Mouse (Mus musculus) gastrocnemius, postnatal 14 days (tissue): Measurements from ENCODE around the gene Mecom. TPM values are rescaled to one million over a fixed set of nuclear protein-coding genes. Genes with fewer than 3 reads are reported as not detected.

Experiments used
- DNase-seq: peaks from one replicate; pipeline ENCODE4 v3.0.0; 2021; ENCODE audit warnings: mixed read lengths
- intact Hi-C: fragments of 180-260 bp; cut with DNase I; formaldehyde crosslinking; loops from one replicate; pipeline ENCODE4 v1.15.1; 2025; ENCODE audit warnings: low total_unique reads
- total RNA-seq, 2 experiments: library from RNA; stranded (reverse); gene quantifications; 2 replicates each; pipeline ENCODE4 v1.2.3; 2021

Gene Mecom
- total RNA-seq, 2 experiments from 2014 or later: 9.8 to 12.2 TPM

GRCm38 (mm10) chr3:30093005-30093404, 454.8 kb downstream of the Mecom start:
- DNase-seq: no peak
- intact Hi-C loops: no loop called here

DNA sequence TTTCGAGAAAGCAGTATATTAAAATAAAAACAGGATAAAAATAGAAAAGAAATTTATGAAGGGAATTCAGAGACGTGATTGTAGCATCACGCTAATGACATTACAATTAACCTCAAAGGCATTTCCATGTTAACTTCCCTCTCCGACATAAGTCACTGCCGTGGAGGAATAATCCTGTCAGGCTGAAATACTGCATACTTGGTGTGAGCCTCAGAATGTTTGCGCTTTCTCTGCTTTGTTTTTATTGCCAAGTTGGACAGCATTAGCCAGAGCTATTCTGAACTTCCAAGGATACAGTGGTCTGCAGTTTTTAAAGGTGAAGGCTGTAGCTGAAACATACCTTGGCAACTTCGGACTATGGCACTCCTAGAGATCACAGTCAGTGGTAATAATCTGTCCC, 455.3 kb downstream of the Mecom start:
- DNase-seq: no peak
- intact Hi-C loops: no loop called here

GRCm38 (mm10) chr3:30091860-30092259, 455.9 kb downstream of the Mecom start:
- intact Hi-C loops: no loop called here
- no peak for DNase-seq

- intact Hi-C loops: no loop called here
- DNase-seq: no peak
These were observed 456.4 kb downstream of the Mecom start for GRCm38 (mm10) chr3:30091401-30091800.

- DNase-seq: no peak
These were observed 461.7 kb downstream of the Mecom start for GRCm38 (mm10) chr3:30086139-30086538.

GRCm38 (mm10) chr3:30083842-30084241, 464.0 kb downstream of the Mecom start:
- no peak for DNase-seq
- intact Hi-C loops: no loop called here

More at GRCm38 (mm10) chr3:30086139-30086538, 461.7 kb downstream of the Mecom start:
- intact Hi-C loops: no loop called here

DNA sequence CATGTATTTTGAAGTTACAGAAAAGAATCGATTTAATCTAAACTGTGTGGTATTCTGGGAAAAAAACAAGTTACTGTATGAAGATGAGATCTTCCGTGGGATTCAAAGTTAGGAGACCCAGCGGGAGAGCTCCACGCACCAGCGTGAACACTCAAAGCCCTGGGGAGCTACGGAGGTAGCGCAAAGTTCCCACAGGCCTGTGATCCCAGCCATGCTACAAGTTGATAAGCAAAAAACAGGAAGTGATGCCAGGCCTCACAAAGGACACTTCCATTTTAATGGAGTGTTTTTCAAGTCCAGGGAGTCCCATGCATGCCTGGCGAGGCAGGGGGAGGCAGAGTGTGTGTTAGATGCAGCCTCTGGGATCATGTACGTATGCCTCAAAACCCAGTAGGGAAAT, 464.5 kb downstream of the Mecom start:
- intact Hi-C loops: no loop called here
- DNase-seq: no peak

GRCm38 (mm10) chr3:30080827-30081226, 467.0 kb downstream of the Mecom start:
- no peak for DNase-seq
- intact Hi-C loops: no loop called here

- intact Hi-C loops: no loop called here
- DNase-seq: no peak
These were observed 471.3 kb downstream of the Mecom start for GRCm38 (mm10) chr3:30076522-30076921.

DNA sequence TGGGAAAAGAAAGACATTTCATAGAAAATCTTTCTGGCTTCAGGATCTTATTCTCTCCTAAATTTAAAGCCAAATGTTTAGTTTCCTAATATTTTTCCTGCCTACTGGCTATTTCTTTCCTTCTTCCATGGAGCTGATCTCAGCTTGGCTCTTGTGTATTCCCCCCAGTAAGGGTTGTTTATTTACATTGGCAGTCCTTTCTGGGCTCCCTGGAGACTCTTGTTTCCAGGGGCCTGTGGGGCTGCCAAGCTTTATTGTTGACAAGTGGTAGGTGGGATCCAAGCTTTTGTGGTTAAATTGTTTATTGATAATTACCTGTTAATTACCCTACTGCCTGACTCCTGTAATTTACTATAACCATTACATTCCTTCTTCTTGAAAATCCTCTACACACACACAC, 476.5 kb downstream of the Mecom start:
- no peak for DNase-seq
- intact Hi-C loops: no loop called here

DNA sequence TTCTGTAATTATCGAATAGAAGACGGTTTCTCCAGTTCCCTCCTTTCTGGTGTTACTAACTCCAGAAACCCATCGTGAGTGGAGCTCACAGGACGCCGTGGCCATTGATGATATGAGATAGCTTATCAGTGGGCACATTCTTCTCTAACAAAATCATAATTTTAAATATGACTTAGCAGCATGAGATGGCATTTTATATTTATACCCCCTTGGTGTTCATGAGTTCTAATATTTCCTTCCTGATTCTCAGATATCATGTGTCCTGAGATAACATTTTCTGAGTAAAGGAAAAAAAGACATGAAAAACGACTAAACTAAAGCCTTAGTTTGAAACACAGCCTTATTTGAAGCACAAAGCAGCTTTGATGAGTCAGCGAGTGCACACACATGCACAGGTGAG, 481.3 kb downstream of the Mecom start:
- intact Hi-C loops: no loop called here

GRCm38 (mm10) chr3:30060058-30060457, 487.8 kb downstream of the Mecom start:
- no peak for DNase-seq
- intact Hi-C loops: no loop called here

More for the DNA sequence above, 481.3 kb downstream of the Mecom start:
- no peak for DNase-seq

GRCm38 (mm10) chr3:30059615-30060014, 488.2 kb downstream of the Mecom start:
- intact Hi-C loops: no loop called here
- DNase-seq: no peak

DNA sequence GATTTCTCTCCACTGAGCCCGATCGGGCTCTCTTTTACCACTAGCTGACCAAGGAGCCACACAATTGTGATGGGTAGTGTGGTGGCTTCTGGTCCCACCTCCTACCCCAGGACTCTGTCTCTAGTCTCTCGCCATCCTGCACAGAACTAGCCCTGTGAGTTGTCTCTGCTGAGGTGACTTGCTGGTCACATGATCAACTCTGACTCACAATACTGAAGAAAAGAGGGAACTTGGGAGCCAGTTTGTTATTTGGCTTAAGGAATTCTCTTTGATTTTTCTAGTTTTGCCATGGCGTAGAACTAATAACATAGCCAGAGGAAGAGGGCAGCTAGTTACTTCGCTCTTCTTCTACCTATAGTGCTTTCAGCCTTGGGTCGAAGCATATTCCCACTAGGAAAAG, 496.5 kb downstream of the Mecom start:
- DNase-seq: no peak
- intact Hi-C loops: no loop called here

DNA sequence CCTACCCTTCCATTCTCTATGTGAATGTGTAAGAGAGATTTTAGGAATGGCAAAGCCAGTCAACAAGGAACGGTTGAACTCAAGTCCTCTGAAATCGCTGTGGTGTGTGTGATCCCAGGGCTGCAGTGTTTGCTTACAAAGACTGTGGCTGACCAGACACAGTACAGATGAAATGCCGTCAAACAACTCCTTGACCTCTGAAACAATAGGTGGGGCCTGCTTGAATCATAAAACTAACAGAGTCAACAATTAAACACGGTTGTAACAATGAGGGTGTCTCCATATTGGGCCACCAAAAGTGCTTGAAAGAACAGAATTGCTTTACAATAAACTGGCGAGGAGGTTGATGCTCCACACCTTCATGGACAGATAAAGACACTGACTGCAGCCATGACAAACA, 497.0 kb downstream of the Mecom start:
- intact Hi-C loops: no loop called here
- no peak for DNase-seq

DNA sequence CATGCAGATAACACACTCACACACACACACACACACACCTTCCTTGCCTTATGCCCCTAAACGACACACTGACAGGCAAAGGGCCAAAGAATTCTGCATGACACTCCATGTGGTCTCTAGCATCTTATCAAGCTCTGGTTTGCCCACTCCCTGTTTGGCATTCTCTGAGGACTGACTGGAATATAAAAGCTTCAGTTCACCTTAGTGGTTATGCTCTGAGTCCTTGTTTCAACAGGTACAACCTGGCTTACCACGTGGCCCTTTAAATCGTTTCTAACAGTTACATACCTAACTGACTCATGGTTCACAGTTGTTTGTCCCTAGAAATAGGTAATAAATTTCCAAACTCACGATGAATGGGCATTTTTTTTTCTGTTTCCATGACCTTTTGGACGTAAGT, 499.0 kb downstream of the Mecom start:
- intact Hi-C loops: no loop called here
- no peak for DNase-seq

- intact Hi-C loops: no loop called here
- no peak for DNase-seq
These were observed 499.7 kb downstream of the Mecom start for GRCm38 (mm10) chr3:30048157-30048556.

DNA sequence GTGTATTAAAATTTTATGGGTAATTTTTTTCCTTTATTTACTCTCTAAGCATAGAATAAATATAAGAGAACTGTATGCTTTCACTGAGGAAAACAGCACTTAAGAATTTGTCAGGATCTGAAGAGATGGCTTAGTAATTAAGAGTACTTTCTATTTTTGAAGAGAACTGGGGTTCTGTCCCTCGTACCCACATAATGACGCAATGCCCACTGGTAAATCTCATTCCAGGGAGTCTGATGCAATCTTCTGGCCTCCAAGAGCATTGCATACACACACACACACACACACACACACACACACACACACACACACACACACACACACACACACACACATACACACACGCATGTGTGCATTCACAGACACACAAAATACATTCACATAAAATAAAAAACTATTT, 504.3 kb downstream of the Mecom start:
- intact Hi-C loops: no loop called here
- DNase-seq: no peak

GRCm38 (mm10) chr3:30038545-30038944, 509.3 kb downstream of the Mecom start:
- no peak for DNase-seq
- intact Hi-C loops: no loop called here

DNA sequence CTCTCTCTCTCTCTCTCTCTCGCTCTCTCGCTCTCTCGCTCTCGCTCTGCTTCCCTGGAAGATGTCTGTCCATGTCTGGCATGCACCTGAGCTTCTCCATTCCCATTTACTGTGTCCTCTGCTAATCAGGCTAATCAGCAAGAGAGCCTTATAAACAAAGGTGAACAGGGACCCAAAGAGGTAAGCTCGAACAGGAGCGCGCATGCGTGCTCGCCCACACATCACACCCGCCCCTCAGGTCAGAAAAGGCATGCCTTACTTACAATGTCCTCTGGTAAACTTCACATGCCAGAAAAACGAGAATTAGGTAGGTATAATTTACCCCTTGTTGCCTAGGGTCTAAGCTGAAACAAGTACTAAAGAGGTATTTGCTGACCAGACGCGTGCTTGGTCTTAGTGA, 527.8 kb downstream of the Mecom start:
- intact Hi-C loops: loop anchor here (10.0 kb wide), 1 partner anchor 495 kb away; no protein-coding TSS in a partner anchor
- no peak for DNase-seq

- DNase-seq: no peak
- intact Hi-C loops: loop anchor here (10.0 kb wide), 1 partner anchor 495 kb away; no protein-coding TSS in a partner anchor
These were observed 528.4 kb downstream of the Mecom start for GRCm38 (mm10) chr3:30019411-30019810.

- intact Hi-C loops: loop anchor here (10.0 kb wide), 1 partner anchor 497 kb away; no protein-coding TSS in a partner anchor
- no peak for DNase-seq
These were observed 529.6 kb downstream of the Mecom start for GRCm38 (mm10) chr3:30018202-30018601.
